Mouse (Mus musculus): ENCODE results near the gene Arsa.
A peak's percentile ranks its signal among the peaks of the same experiment; 100 is the strongest.
"Not testable (repeated sequence)": the region's sequence is repeated elsewhere in the genome, so short reads cannot be mapped to it uniquely, and the experiment has no call there.

Arsa gene

DNA sequence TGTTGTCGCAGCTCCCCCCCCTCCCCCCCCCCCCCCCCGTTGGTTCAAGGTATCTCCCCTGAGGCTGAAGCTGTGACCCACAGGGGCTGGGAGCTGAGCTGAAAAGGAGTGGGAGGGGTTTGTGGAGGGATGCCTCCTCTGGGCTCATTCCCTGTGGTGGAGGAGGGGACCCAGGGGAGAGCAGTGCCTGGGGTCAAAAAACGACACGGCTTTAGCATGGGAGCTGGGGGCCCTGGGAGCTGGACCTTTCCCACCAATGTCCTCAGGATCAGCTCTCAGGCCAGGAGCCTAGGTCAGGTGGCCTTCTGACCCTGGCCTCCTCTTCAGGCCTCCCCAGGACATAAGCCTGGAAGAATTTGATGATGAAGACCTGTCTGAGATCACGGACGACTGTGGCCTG is 22.4 kb downstream of the Arsa start:
- no peak for DNase-seq (ENCODE audit: low read depth)

DNA sequence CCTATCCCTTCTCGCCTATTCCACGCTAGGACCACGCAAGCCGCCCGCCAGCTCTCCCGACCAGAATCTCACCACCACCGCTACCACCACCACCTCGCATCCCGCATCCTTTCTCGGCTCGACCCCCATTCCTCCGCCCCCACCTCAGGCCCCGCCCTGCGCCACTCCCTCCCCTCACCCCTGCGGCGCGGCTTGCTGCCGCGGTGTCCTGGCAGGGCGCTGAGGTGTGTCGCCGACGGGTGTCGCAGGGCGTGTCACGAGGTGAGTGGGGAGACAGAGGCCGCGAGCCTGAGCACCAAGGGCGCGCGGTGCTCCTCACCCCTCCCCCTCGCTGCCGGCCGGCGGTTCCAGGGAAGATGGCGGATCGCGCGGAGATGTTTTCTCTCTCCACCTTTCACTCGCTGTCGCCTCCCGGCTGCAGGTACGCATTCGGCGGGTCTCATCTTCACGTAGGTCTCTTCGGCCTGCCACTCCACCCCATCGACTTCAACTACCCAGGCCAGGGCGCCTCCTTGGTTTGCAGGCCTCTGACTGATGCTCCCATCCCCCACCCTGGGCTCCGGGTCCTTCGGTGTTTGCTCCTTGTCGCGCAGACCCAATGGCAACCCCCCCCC is 23.3 kb downstream of the Arsa start, which contains the start of gene Mapk8ip2:
Gene Mapk8ip2, plus strand, starts transcription at position 49 of the 614 bp plus-strand sequence.
- peak; percentile 13 for DNase-seq (ENCODE audit: low read depth)

DNA sequence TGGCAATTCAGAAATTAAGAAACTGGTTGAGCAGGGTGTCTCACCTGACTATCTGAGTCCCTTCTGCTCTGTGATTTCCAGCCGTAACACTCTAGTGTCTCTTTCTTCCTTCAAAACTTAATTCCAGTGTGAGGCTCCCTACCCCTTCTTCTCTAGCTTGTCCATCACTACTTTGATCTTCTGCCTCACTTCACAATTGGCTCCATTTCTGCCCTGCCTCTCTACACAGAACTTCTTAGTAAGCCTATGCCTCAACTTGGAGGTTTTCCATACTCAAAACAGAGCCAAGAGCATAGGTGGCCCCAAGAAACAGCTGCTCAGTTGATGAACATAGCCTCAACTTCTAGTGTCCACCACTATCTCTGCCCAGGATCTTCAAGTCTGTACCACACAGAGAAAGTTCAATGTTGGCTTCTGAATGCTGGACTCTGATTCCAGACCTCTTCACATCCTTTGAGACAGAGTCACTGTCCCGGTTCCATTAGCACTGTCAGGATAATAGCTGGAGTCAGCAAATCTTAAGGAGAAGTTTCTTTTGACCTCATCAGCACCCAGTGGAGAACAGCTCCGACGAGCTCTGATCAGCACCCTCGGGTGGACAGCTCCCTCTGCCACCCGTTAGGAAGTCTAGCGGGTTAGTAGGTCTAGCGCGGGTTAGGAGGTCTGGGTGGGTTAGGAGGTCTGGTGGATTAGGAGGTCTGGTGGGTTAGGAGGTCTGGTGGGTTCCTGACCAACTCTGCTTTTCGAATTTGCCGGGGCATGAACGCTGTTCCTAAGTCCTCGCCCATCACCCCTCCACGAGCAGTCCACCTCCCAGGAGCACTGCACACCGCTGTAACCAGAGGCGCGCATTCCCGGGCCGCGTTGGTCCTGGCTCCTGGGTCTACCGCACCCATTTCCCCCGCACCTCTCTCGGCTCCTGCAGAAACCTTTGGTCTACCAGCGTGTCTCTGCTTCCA is 24.0 kb downstream of the Arsa start:
- peak; percentile 70 for DNase-seq (ENCODE audit: low read depth)

DNA sequence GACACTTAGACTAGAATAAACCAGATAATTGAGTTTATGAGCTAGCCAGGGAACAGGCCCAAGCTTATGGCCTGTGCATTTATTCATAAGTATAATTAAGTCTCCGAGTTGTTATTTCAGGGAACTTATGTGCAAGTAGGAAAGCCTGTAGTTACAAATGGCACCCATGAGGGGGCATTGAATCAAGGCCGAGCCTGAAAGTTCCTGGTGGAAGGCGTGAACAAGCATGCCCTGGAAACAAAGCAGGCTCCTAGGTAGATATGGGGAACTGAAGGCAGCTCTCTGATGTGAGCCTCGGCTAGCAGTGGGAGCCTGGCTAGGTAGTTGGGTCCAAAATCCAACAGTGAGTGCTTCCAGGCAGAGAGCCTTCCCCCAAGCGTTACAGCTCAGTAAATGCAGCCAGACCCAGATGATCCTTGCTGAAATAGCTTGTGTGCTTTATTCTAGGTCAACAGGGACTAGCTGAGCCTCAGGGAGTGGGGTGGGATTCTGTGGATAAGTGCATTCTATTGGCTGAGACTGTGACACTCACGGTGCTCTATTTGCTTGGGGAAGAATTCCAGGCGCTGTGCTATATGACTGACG is 34.6 kb downstream of the Arsa start:
- no peak for DNase-seq (ENCODE audit: low read depth)

DNA sequence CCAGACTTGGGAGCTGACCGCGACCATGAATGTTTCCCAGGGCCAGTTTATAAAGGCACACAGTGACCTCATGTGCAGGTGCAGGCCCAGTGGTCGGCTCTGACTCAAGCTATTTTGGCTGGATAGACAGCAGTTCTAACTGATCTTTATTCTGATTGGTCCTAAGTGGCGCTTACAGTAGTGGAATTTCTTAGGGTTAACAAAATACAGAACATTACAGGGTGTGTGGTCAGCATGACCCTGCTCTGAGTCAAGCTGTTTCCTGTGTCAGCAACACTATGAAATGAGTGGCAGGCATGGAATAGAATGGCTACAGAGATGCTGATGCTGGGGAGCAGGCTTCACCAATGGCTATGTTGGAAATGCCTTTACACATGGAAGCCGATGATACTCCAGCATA is 41.3 kb downstream of the Arsa start:
- no peak for DNase-seq (ENCODE audit: low read depth)

DNA sequence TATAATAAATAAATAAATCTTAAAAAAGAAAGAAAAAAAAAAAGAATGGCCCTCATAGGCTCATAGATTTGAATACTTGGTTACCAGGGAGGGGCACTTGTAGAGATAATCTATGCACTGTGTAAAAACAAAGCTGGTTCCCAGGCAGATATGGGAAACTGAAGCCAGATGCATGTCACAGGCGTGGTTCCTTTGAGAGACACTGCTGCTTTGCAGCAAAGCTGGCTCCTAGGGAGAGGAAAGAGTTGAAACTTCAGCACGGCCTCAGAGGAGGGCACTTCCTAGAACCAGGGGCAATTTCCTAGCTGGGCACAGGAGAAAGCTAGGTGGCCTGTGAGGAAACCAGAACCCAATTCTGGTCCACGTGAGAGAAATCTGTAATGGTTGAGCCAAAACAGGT is 43.1 kb downstream of the Arsa start:
- DNase-seq (ENCODE audit: low read depth) = no peak

DNA sequence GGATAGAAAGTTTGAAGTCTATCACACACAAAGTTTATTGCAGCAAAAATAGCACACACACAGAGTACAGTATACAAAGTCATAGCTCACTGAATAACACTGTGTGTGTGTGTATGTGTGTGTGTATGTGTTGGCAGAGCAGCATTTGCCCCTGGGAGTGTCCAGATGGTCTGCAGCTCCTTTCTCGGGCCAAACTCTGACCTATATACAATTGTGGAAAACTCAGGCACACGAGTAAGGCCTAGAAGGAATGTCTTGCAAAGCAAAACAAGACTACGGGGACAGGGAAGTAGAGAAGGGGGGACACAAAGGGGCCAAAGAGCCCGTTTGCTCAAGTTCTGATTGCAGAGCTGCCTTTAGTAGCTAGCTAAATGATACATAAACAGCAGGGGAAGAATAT is 44.3 kb downstream of the Arsa start:
- DNase-seq (ENCODE audit: low read depth) = no peak

DNA sequence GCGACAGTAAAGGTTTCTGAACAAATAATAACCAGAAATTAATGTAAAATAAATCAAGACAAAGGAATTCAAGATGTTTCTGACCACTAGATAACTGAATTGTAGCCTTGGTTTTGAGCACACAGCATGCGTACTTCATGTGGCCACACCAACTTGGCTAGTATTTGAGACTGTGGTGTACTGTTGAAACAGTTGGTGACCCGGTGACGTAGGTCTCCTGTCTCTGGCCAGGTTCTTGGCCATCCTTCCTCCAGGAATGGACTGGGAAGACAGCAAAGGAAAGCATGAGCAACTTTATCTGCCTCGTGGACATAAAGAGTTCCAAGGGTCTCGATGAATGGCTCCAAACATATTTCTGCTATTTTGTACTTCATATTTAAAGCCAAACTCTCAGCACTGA is 45.4 kb downstream of the Arsa start:
- DNase-seq (ENCODE audit: low read depth) = no peak

DNA sequence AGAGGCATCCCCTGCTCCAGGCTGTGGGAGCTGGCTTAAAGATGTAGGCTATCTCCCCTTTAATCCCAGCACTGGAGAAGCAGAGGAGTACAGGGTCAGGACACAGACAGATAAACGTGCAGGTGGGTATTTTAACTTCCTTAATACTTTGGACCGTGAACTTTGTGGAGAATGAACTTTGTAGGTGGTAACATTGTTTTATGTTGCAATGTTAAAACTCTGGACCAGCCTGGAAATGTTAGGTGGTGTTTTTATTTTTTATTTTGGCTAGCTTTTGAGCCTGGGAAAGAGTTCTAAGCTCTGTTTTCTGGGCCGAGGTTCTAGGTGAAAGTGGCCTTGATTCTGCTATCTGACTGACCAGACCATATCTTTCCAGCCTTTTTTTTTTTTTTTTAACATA is 46.0 kb downstream of the Arsa start:
- DNase-seq (ENCODE audit: low read depth) = peak; percentile 12

DNA sequence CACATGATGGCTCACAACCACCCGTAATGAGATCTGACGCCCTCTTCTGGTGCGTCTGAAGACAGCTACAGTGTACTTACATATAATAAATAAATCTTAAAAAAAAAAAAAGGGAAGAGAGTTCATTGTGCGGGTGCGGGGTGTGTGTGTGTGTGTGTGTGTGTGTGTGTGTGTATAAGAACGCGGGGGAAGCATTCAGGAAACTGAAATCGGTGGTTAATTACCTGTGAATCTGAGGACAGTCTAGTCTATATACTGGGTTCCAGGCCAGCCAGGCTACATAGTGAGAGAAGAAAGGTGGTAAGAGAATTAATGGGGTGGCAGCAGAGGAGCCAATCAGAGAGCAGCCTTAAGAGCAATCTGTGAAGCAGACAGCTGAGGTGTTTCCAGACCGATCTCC is 46.5 kb downstream of the Arsa start:
- DNase-seq (ENCODE audit: low read depth) = not testable (repeated sequence)

DNA sequence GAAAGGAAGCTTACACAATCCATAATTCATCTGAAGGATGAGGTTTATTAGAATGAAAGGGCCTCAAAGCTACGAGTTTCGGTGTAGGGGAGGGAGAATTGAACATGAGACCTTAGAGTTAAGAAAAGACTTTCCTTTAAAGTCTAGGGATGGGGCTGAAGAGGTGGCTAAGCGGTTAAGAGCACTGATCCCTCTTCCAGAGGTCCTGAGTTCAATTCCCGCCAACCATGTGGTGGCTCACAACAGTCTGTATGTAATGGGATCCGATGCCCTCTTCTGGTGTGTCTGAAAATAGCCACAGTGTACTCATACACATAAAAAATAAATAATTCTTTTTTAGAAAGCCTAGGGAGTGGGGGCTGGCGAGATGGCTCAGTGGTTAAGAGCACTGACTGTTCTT is 46.9 kb downstream of the Arsa start:
- DNase-seq (ENCODE audit: low read depth) = no peak

DNA sequence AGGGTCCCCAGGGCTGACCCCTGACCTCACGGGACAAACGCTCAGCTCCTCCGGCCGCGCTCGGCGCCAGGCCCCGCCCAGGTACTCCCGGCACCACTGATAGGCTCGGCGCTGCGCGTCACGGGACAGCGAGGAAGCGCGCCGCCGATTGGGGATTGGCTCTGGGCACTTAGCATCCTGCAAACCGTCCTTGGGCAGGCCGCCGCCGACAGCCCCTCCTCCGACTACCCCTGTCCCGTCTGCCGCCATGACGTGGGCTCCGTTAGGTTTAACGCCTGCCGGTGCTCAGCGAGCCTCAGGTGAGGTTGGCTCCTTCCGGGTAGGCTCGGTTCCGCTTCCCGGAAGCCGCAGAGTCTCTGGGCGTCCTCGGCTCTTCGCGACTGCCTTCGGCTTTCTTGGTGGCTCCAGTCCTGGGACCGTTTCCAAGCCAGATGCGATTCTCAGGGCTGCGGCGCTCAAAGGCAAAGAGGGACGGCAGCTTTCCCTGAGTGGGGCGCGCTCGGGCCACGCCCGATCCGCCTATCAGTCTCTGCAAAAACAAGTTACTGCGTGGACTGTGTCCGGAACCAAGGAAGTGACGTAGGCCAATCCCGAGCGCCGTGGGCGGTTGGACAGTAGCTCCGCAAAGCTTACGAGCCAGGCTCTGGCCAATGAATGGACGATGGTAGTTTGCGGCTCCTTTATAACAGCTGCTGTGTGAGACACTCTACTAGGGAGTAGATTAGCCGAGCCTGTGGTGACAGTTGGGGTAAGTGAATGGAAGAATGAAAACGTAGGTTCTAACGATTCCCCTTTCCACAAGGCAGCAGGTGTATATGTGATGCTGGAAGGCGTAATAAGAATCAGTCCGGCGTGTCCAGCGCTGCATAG is 47.6 kb downstream of the Arsa start, which contains the start of the genes C730034F03Rik, Gm44502 and Chkb:
Gene C730034F03Rik, plus strand, starts transcription at position 238 of the 870 bp plus-strand sequence.
Gene Gm44502, minus strand, starts transcription at position 345 of the 870 bp plus-strand sequence.
Gene Chkb, minus strand, starts transcription at position 557 of the 870 bp plus-strand sequence.
- DNase-seq (ENCODE audit: low read depth) = peak; percentile 97

DNA sequence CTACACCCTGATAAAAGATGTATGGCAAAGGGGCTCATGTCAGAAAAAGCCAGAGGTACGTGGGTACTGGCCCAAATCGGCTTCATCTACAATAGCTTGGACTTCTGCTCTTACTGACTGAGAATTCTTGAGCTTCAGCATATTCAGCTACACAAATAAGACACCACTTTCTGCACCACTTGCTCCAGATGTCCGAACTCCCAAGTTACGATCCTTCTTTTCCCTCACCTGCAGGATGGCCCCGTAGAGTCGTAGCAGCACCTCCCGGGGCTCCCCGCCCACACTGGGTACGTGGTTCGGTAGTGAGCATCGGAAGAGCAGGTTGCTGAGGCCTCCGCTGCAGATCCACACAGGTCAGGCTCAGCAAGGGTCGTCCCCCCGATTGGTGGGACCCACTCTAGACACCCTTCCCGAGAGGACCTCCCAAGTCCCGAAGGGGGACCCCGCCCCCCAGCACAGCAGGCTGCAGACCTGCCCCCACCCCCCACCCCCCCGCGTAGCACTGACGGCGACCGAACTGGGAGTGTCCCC is 48.3 kb downstream of the Arsa start:
- no peak for DNase-seq (ENCODE audit: low read depth)

DNA sequence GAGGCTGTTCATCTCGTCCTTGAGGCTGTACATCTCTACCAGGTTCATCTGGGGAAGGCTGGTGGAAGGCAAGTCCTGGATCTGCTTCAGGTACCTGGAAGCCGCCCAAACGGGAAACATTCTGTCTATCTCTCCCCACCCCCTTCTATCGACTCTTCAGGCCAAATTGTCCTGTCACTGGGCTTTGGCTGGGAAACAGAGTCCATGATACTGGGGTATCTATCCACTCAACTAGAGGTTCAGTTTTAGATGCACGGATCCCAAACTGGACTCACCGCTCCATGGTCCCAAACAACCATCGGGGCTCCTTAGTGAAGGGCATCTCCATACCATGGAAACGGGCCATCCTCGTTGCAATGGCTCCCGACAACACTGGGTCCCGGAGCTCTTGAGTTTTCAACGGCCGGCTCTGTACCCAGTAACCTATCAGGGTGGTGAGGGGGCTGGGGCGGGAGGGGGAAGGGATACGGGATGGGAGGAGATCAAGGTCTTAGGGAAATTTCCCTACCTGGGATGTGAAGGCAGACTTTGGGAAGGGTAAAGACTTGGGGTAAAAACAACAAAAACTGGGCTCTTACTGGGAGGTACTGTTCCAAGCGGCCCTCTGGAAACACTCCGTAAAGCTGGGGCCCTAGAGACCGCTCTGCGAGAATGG is 49.0 kb downstream of the Arsa start:
- peak; percentile 10 for DNase-seq (ENCODE audit: low read depth)

DNA sequence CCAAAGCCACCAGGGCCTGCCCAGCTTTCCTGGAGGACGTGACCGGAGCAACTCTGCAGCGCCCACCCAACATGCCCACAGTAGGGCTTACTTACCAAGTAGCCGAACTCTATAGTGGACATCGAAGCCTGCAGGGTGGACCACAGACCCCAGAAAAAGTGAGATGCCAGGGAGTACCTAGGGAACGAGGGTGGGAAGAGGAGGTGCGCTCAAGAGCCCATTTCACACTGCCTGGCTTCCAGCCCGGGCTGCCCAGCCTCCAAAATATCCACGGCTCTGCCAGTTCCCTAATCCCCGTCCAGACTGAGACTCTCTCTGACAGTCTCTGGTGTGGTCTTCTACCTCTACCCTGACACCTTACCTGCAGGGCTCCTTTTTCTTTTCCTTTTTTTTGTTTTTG is 50.5 kb downstream of the Arsa start:
- DNase-seq (ENCODE audit: low read depth) = no peak

DNA sequence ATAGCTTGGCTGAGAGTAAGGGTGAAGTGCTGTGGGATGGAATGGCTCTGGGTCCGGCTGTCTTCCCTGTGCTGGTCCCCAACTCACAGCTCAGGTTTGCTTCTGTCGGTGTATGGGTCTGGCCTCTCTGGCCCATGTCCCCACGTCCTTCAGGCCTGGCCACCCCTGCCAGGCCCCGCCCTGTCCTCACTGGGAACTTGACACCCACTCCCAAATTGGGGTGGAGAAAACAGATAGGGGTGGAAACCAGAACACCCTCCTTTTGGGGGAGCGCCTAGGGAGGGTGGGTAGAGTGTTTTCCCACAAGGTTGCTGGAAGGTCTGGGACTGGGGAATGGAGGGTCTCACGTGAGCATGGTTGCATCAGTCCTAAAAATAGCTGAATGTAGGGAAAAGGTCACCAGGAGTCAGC is 51.5 kb downstream of the Arsa start, which contains the start of gene Cpt1b:
Gene Cpt1b, minus strand, starts transcription at position 153 of the 411 bp plus-strand sequence.
- no peak for DNase-seq (ENCODE audit: low read depth)

DNA sequence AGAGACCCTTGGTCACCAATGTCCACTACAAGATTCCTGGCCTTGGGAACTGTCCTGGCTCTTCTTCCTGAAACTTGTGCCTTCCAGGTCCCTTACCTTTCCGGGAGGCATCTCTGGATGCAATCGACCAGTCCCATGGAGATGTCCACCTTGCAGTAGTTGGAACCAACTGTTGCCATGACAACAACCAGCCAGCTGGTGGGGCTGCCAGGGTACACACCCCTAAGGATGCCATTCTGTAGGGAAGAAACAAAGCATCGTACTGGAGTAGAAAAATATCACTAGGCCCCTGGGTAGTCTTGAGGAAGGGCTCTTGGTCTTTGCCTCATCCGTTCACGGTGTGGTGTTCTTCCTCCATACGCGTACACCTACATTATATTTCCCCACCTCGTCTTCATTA is 52.6 kb downstream of the Arsa start:
- DNase-seq (ENCODE audit: low read depth) = no peak

Measured in induced T-regulatory cell, adult 2 months (primary cell).